Mouse (Mus musculus): ENCODE results near the gene Ptpn13. TPM values are rescaled to one million over a fixed set of nuclear protein-coding genes. Genes with fewer than 3 reads are reported as not detected.

The Ptpn13 gene
- total RNA-seq, 1 experiment from 2014 or later = 0.47 TPM

DNA sequence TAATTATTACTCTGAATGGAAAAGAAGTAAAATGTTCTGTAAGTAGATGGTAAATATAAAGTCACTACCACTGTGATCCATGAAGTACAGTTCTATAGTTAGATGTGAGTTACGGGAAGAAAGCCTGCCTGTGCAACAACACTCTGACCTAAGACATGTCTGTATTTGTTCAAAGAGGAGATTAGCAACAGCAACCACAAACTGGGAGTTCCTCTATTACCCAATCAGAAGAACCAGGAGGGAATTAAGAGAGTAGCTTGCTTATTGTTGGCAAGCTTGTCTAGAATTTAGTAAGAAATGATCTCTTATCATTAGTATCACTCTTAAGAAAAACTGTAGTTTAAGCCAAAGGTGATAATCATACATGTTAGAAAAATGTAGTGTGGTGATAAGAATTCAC is 25.7 kb downstream of the Ptpn13 start:
- no peak for ATAC-seq (ENCODE audit: extremely low read depth, insufficient number of reproducible peaks, low FRiP score, poor library complexity, severe bottlenecking)

- ATAC-seq (ENCODE audit: extremely low read depth, insufficient number of reproducible peaks, low FRiP score, poor library complexity, severe bottlenecking) = no peak
Measured at GRCm38 (mm10) chr5:103453361-103454140, 28.6 kb downstream of the Ptpn13 start.

GRCm38 (mm10) chr5:103456794-103457193 is 31.8 kb downstream of the Ptpn13 start:
- ATAC-seq (ENCODE audit: extremely low read depth, insufficient number of reproducible peaks, low FRiP score, poor library complexity, severe bottlenecking) = no peak

- ATAC-seq (ENCODE audit: extremely low read depth, insufficient number of reproducible peaks, low FRiP score, poor library complexity, severe bottlenecking) = no peak
Measured at GRCm38 (mm10) chr5:103458411-103458810, 33.4 kb downstream of the Ptpn13 start.

DNA sequence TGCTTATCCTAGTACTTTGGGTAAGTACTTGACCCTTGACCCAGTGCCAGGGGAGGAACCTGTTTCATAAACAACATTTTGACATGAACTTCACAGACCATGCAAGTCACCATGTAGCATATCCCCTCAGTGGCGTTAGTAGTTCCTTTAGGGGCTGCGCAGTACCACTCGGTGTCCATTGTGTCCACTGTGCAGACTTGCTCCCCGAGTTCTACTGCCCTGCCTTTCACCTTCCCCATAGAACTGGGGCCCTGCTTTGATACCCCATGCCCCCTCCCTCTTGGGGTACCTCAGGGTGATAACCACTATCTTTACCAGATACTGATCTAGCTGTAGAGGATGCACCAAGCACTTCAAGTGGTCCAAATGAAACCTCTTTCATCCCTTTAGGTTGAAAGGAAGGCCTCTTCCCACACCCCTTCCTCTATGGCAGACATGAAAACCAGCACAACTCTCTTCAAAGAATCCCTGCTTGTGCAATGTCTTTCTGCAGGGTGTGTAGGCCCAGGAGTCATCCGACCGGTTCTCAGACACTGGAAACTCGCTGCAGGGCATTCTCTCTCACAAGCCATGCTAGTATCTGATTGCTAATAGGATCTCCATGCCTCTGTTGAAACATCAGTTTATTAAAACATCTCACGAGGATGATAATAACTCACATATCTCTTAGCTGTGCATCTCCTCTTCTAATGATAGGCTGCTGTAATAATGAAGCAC is 34.1 kb downstream of the Ptpn13 start:
- ATAC-seq (ENCODE audit: extremely low read depth, insufficient number of reproducible peaks, low FRiP score, poor library complexity, severe bottlenecking) = no peak

DNA sequence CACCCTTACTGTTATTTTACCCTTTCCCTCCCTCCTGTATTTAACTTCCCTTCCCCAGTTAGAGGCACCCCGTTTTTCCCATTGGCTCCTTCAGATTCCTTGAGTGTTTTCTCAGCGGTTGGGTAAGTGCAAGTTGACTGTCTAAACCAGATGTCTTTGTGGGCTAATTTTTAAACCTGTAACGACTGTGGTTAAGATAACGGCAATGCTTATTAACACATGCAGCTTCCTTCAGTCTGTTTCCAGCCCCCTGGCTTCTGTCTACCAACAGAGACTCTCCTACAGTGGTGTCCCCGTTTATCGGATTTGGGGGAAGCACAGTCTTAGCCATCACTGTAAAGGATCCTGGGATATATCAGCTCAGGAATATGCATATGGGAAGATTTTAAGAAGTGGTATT is 35.9 kb downstream of the Ptpn13 start:
- no peak for ATAC-seq (ENCODE audit: extremely low read depth, insufficient number of reproducible peaks, low FRiP score, poor library complexity, severe bottlenecking)

- no peak for ATAC-seq (ENCODE audit: extremely low read depth, insufficient number of reproducible peaks, low FRiP score, poor library complexity, severe bottlenecking)
Measured at GRCm38 (mm10) chr5:103463661-103464219, 38.7 kb downstream of the Ptpn13 start.

DNA sequence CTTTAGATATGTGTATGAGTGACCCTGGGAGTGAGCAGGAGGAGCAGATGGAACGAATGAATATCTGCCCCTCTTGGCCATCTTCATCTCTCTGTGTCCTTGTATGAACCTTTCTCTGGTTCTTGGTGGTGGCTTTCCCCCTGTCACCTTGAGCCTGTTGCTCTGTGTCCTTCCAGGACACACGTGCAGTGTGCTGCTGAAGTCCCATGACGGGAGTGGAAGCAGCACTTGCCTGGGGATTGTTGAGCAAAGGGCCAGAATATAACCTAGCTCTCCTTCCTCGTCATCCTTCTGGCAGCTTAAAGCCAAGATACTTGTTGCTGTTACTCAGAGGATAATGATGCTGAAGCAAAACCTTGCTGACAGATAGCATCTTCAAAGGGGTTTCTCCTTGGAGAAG is 39.3 kb downstream of the Ptpn13 start:
- ATAC-seq (ENCODE audit: extremely low read depth, insufficient number of reproducible peaks, low FRiP score, poor library complexity, severe bottlenecking) = no peak

DNA sequence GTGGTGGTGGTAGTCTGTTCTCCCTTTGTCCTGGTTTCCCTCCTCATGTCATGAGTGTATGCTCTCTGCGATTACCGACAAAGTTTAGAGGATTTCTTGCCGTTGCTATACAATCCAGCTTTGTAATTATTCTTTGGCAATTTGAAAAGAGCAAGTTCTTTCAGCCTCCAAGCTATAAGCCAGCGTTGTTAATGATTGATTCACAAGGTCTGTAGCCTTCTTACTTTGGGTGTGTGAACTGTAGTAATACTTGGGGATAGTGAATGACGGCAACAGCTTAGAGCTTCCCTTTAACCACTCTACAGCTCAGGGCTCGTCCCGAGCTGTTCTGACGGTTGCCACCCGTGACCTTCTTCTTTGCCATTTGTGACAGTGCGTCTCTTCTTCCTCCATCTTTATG is 39.8 kb downstream of the Ptpn13 start:
- no peak for ATAC-seq (ENCODE audit: extremely low read depth, insufficient number of reproducible peaks, low FRiP score, poor library complexity, severe bottlenecking)

DNA sequence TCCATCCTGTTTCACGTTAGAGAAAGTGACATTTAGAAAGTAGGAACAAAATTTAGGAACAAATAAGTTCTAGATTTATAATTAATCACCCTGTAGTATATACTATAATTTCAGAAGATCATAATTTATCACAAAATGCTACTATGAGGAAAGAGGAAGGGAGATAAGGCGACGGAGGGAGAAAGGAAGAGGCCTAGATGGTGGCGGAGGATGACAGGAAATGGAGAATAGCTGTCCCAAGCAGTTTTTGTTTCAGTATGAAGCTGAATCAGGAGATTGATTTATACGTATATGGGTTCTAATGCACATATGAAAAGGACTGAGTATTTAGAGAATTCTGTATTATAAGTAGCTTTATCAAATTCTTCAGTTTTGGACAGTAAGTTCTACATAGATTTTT is 47.7 kb downstream of the Ptpn13 start:
- no peak for ATAC-seq (ENCODE audit: extremely low read depth, insufficient number of reproducible peaks, low FRiP score, poor library complexity, severe bottlenecking)

- ATAC-seq (ENCODE audit: extremely low read depth, insufficient number of reproducible peaks, low FRiP score, poor library complexity, severe bottlenecking) = no peak
Measured at GRCm38 (mm10) chr5:103473467-103474096, 48.6 kb downstream of the Ptpn13 start.

DNA sequence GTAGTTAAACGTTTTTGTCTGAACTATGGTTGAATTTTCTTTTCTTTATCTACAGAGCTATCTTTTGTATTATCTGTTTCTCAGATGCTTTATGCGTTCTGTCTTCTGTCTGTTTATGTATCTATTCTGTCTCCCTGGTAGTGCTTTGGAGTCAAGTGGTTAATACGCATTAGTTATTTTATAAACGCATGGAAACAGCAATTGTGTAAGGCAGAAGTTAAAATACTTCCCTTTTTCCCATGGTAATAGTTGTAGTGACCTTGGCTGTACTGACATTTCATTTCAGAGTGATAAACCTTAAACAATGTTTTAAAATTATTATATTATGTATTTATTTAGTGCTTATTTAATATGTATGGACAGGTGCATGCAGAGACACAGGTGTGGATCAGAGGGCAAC is 49.3 kb downstream of the Ptpn13 start:
- no peak for ATAC-seq (ENCODE audit: extremely low read depth, insufficient number of reproducible peaks, low FRiP score, poor library complexity, severe bottlenecking)

GRCm38 (mm10) chr5:103475503-103475902 is 50.5 kb downstream of the Ptpn13 start:
- no peak for ATAC-seq (ENCODE audit: extremely low read depth, insufficient number of reproducible peaks, low FRiP score, poor library complexity, severe bottlenecking)

- no peak for ATAC-seq (ENCODE audit: extremely low read depth, insufficient number of reproducible peaks, low FRiP score, poor library complexity, severe bottlenecking)
Measured at GRCm38 (mm10) chr5:103479503-103479902, 54.5 kb downstream of the Ptpn13 start.

GRCm38 (mm10) chr5:103481222-103481621 is 56.2 kb downstream of the Ptpn13 start:
- no peak for ATAC-seq (ENCODE audit: extremely low read depth, insufficient number of reproducible peaks, low FRiP score, poor library complexity, severe bottlenecking)

DNA sequence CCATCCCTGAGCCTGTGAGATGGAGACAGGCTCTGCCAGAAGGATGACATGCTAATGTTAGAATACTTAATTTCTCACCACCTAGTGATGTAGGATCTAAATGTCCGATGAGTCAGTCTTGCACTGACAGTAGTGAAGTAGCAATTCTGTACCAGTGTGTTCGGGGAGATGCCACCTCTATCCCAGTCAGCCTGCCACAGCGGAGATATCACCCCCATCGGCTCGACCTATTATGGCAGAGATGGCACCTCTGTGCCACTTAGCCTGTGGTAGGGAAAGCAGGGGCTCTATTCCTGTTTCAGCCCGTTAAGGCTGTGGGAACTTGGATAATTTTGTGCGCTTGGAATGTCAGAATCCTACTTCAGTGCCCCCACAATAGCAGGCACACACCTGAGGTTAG is 62.0 kb downstream of the Ptpn13 start:
- no peak for ATAC-seq (ENCODE audit: extremely low read depth, insufficient number of reproducible peaks, low FRiP score, poor library complexity, severe bottlenecking)

- ATAC-seq (ENCODE audit: extremely low read depth, insufficient number of reproducible peaks, low FRiP score, poor library complexity, severe bottlenecking) = no peak
Measured at GRCm38 (mm10) chr5:103490964-103491363, 66.0 kb downstream of the Ptpn13 start.

DNA sequence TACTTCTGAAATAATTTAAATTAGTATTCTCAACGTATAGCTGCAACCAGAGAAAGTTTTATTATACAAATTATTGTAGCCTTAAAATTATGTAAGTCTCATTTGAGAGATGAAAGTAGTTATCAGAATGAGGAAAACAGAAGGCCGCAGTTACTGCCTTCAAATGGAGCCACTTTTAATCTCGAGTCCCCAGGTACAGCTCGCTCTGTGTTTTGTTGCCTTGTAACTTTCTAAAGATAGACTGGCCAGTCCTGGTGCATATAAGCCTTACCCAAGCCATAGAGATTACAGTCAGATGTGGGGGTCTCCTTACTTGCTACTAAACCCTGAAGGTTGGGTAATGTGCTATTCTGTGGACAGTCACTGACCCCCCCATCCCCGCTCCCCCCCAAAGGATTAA is 66.8 kb downstream of the Ptpn13 start:
- ATAC-seq (ENCODE audit: extremely low read depth, insufficient number of reproducible peaks, low FRiP score, poor library complexity, severe bottlenecking) = no peak

GRCm38 (mm10) chr5:103497061-103497460 is 72.1 kb downstream of the Ptpn13 start:
- no peak for ATAC-seq (ENCODE audit: extremely low read depth, insufficient number of reproducible peaks, low FRiP score, poor library complexity, severe bottlenecking)

- ATAC-seq (ENCODE audit: extremely low read depth, insufficient number of reproducible peaks, low FRiP score, poor library complexity, severe bottlenecking) = no peak
Measured at GRCm38 (mm10) chr5:103497480-103497879, 72.5 kb downstream of the Ptpn13 start.

All from neutrophil, adult 5-6 weeks (primary cell).